Mouse (Mus musculus): Measurements from ENCODE around the gene Zbtb5.
"Not testable (repeated sequence)": the region's sequence is repeated elsewhere in the genome, so short reads cannot be mapped to it uniquely, and the experiment has no call there.

Gene Zbtb5

GRCm38 (mm10) chr4:45010806-45011415 lies 1.3 kb downstream of the Zbtb5 start:
- peak in 1 of 2 experiments; percentile 17 for DNase-seq

- DNase-seq = no peak
These were observed 6.8 kb downstream of the Zbtb5 start for GRCm38 (mm10) chr4:45005452-45005851.

GRCm38 (mm10) chr4:45000001-45000400 lies 12.2 kb downstream of the Zbtb5 start:
- no peak for DNase-seq

GRCm38 (mm10) chr4:44998071-44998470 lies 14.1 kb downstream of the Zbtb5 start:
- no peak for DNase-seq

GRCm38 (mm10) chr4:44994776-44995175 lies 17.4 kb downstream of the Zbtb5 start:
- DNase-seq = no peak

GRCm38 (mm10) chr4:44993847-44994246 lies 18.4 kb downstream of the Zbtb5 start:
- no peak for DNase-seq

GRCm38 (mm10) chr4:44993179-44993578 lies 19.0 kb downstream of the Zbtb5 start:
- not testable (repeated sequence) for DNase-seq

- DNase-seq = not testable (repeated sequence)
These were observed 19.9 kb downstream of the Zbtb5 start for GRCm38 (mm10) chr4:44992330-44992729.

GRCm38 (mm10) chr4:44990560-44990959 lies 21.7 kb downstream of the Zbtb5 start:
- DNase-seq = no peak

GRCm38 (mm10) chr4:44983131-44983740 lies 29.0 kb downstream of the Zbtb5 start:
- DNase-seq = no peak

- no peak for DNase-seq
These were observed 29.6 kb downstream of the Zbtb5 start for GRCm38 (mm10) chr4:44982440-44983130.

- DNase-seq = no peak
These were observed 30.3 kb downstream of the Zbtb5 start for GRCm38 (mm10) chr4:44981974-44982287.

- peak; percentile 87 to 88 for DNase-seq
These were observed 30.8 kb downstream of the Zbtb5 start, which contains the start of gene Grhpr for GRCm38 (mm10) chr4:44981280-44981973. Gene Grhpr, plus strand, starts transcription at chr4:44981395.

- no peak for DNase-seq
These were observed 32.3 kb downstream of the Zbtb5 start for GRCm38 (mm10) chr4:44979794-44980338.

GRCm38 (mm10) chr4:44978175-44978574 lies 34.0 kb downstream of the Zbtb5 start:
- no peak for DNase-seq

GRCm38 (mm10) chr4:44976921-44977710 lies 35.1 kb downstream of the Zbtb5 start:
- DNase-seq = no peak

- DNase-seq = no peak
These were observed 36.1 kb downstream of the Zbtb5 start for GRCm38 (mm10) chr4:44976026-44976615.

GRCm38 (mm10) chr4:44974331-44974730 lies 37.9 kb downstream of the Zbtb5 start:
- no peak for DNase-seq

GRCm38 (mm10) chr4:44973871-44974270 lies 38.3 kb downstream of the Zbtb5 start:
- DNase-seq = no peak

GRCm38 (mm10) chr4:44973450-44973849 lies 38.8 kb downstream of the Zbtb5 start:
- DNase-seq = peak; percentile 91 to 93

GRCm38 (mm10) chr4:44970612-44971110 lies 41.6 kb downstream of the Zbtb5 start:
- DNase-seq = peak; percentile 77 to 79

GRCm38 (mm10) chr4:44970056-44970455 lies 42.2 kb downstream of the Zbtb5 start:
- DNase-seq = peak; percentile 76 to 78

Data from B cell, adult 2 months (primary cell).